Mouse (Mus musculus) heart, embryonic 16.5 days (tissue): ENCODE results near the gene Nucb1. TPM values are rescaled to one million over a fixed set of nuclear protein-coding genes. Genes with fewer than 3 reads are reported as not detected.
"Not testable (repeated sequence)": the region's sequence is repeated elsewhere in the genome, so short reads cannot be mapped to it uniquely, and the experiment has no call there.

Source experiments
- ATAC-seq: fragments of 200-750 bp; cut with Nextera tagmentation; replicated peaks from 2 replicates; pipeline ENCODE4 v1.8.0; 2017; ENCODE audit warnings: moderate number of reproducible peaks; ENCODE audit not compliant: insufficient read depth, low FRiP score; ENCODE audit errors: extremely low read depth
- H3K27ac ChIP-seq: fragments of 300-500 bp; sonication (generic); 2 replicates; pipeline ENCODE4 v1.5.1; 2014; ENCODE audit warnings: mild to moderate bottlenecking, low read length, control low read depth, moderate library complexity
- H3K27me3 ChIP-seq: fragments of 300-500 bp; sonication (generic); 2 replicates; pipeline ENCODE4 v1.6.1; 2014; ENCODE audit warnings: low read length, mixed read lengths; ENCODE audit not compliant: control insufficient read depth, insufficient read depth
- H3K36me3 ChIP-seq: fragments of 300-500 bp; sonication (generic); 2 replicates; pipeline ENCODE4 v1.6.1; 2014; ENCODE audit not compliant: control insufficient read depth, insufficient read depth
- H3K4me1 ChIP-seq: fragments of 300-500 bp; sonication (generic); 2 replicates; pipeline ENCODE4 v1.6.1; 2014; ENCODE audit warnings: low read length, mixed read lengths; ENCODE audit not compliant: control insufficient read depth, insufficient read depth
- H3K4me2 ChIP-seq: fragments of 300-500 bp; sonication (generic); 2 replicates; pipeline ENCODE4 v1.6.1; 2014; ENCODE audit warnings: low read depth, mild to moderate bottlenecking, control low read depth, low read length
- H3K4me3 ChIP-seq: fragments of 300-500 bp; sonication (generic); 2 replicates; pipeline ENCODE4 v1.5.1; 2014; ENCODE audit warnings: mild to moderate bottlenecking, control low read depth, low read length
- H3K9ac ChIP-seq: fragments of 300-500 bp; sonication (generic); 2 replicates; pipeline ENCODE4 v1.6.1; 2014; ENCODE audit warnings: low read length, control low read depth
- H3K9me3 ChIP-seq: fragments of 300-500 bp; sonication (generic); replicated peaks from 2 replicates; pipeline ENCODE4 v1.6.1; 2016; ENCODE audit warnings: low read length; ENCODE audit not compliant: control insufficient read depth
- WGBS: fragments of 180-500 bp; shearing (Covaris S2); extraction: QIAGEN DNeasy Blood & Tissue Kit; methylation state at CpG from one replicate; pipeline ENCODE4 v1.1.7; 2014; 5-methylcytosine and 5-hydroxymethylcytosine counted together
- polyA plus RNA-seq: library from polyadenylated mRNA; unstranded; fragments of >200 nt; fragmentation: Nextera tagmentation; extraction: Ambion mirVana; gene quantifications from 2 replicates; pipeline ENCODE4 v1.2.1, GENCODE M21; 2015

The Nucb1 gene
- polyA plus RNA-seq, 1 experiment from 2014 or later = 156 TPM

- 76% methylated on average over 4 of the region's 4 CpGs for WGBS
- H3K9ac ChIP-seq, H3K4me3 ChIP-seq, H3K27me3 ChIP-seq, ATAC-seq, H3K27ac ChIP-seq, H3K4me2 ChIP-seq, H3K9me3 ChIP-seq: not testable (repeated sequence)
- Histone ChIP-seq H3K36me3 (peaks cover 24% of the 10 kb centered on the region), H3K4me1 (peaks cover 29% of the 10 kb centered on the region)
Observed at GRCm38 (mm10) chr7:45462868-45463267, 47.3 kb downstream of the Nucb1 start.

GRCm38 (mm10) chr7:45462325-45462724 lies 47.9 kb downstream of the Nucb1 start:
- ATAC-seq = no peak
- no peak overlapping the region for H3K27ac ChIP-seq
- no peaks in the 10 kb centered on the region for H3K27me3 ChIP-seq
- H3K4me1 ChIP-seq = peaks cover 33% of the 10 kb centered on the region
- no peaks in the 10 kb centered on the region for H3K9me3 ChIP-seq
- H3K4me2 ChIP-seq = no peak overlapping the region
- peaks cover 28% of the 10 kb centered on the region for H3K36me3 ChIP-seq
- WGBS = 88% methylated on average over 4 of the region's 4 CpGs
- H3K4me3 ChIP-seq = no peak overlapping the region
- no peak overlapping the region for H3K9ac ChIP-seq

- Histone ChIP-seq H3K4me1 (peaks cover 35% of the 10 kb centered on the region), H3K27ac (no peak overlapping the region; the same call in 1 of the 2 replicates), H3K9me3 (no peaks in the 10 kb centered on the region), H3K4me2 (no peak overlapping the region), H3K27me3 (no peaks in the 10 kb centered on the region), H3K9ac (no peak overlapping the region), H3K4me3 (no peak overlapping the region), H3K36me3 (peaks cover 31% of the 10 kb centered on the region)
- 93% methylated on average over 4 of the region's 4 CpGs for WGBS
- no peak for ATAC-seq
Observed at GRCm38 (mm10) chr7:45461781-45462180, 48.4 kb downstream of the Nucb1 start.

- peaks cover 40% of the 10 kb centered on the region for H3K4me1 ChIP-seq
- no peaks in the 10 kb centered on the region for H3K9me3 ChIP-seq
- H3K36me3 ChIP-seq = peaks cover 31% of the 10 kb centered on the region
- no peak for ATAC-seq
- no peaks in the 10 kb centered on the region for H3K27me3 ChIP-seq
- 50% methylated on average over 5 of the region's 5 CpGs for WGBS
- H3K9ac ChIP-seq = peak overlapping the region; percentile 75; the same call in 1 of the 2 replicates
- peak overlapping the region; percentile 21; the same call in 1 of the 2 replicates for H3K4me2 ChIP-seq
- peak overlapping the region; percentile 90 for H3K27ac ChIP-seq
- no peak overlapping the region for H3K4me3 ChIP-seq
Observed at GRCm38 (mm10) chr7:45461326-45461725, 48.9 kb downstream of the Nucb1 start.

DNA sequence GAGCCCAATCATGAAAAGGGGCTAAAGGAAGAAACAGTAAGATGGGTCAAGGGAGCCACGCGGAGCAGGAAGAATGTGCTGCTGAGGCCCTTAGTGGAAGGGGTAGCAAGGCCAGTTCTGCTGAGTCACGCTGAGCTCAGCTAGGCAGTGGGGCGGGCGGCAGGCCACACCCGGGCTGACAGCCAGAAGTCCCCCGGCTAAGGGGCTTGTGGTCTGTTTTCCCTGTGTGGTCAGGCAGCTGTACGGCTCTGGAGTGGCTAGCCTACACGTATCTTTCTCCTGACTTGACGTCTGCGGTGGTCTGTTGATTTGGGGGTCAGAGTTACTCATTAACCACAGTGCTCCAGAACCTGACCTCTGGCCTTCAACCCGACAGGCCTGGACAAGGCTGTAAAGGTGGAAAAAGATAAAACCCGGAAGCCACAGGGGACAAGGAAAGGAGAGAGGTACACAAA lies 49.3 kb downstream of the Nucb1 start:
- H3K4me1 ChIP-seq = peaks cover 40% of the 10 kb centered on the region
- no peaks in the 10 kb centered on the region for H3K27me3 ChIP-seq
- no peak overlapping the region; the same call in 1 of the 2 replicates for H3K4me3 ChIP-seq
- H3K36me3 ChIP-seq = peaks cover 31% of the 10 kb centered on the region
- WGBS = 9% methylated on average over 13 of the region's 13 CpGs
- peak overlapping the region; percentile 75 for H3K9ac ChIP-seq
- H3K4me2 ChIP-seq = peak overlapping the region; percentile 21
- H3K9me3 ChIP-seq = no peaks in the 10 kb centered on the region
- 0 out of 2 replicates have a peak, but pooled peaks have one; percentile 5 for ATAC-seq
- H3K27ac ChIP-seq = peak overlapping the region; percentile 90

GRCm38 (mm10) chr7:45460377-45460776 lies 49.8 kb downstream of the Nucb1 start:
- Histone ChIP-seq H3K4me3 (peak overlapping the region; percentile 70), H3K9ac (peak overlapping the region; percentile 75), H3K4me1 (peaks cover 36% of the 10 kb centered on the region), H3K4me2 (peak overlapping the region; percentile 74), H3K27ac (peak overlapping the region; percentile 90), H3K9me3 (no peaks in the 10 kb centered on the region), H3K27me3 (no peaks in the 10 kb centered on the region), H3K36me3 (peaks cover 32% of the 10 kb centered on the region)
- ATAC-seq = no peak
- WGBS = 67% methylated on average over 7 of the region's 7 CpGs

- H3K4me3 ChIP-seq = peak within 1 kb of the TSS; percentile 70
- peaks cover 36% of the 10 kb centered on the region for H3K4me1 ChIP-seq
- peaks cover 39% of the 10 kb centered on the region for H3K36me3 ChIP-seq
- peak; percentile 95 for ATAC-seq
- peak within 1 kb of the TSS; percentile 95 for H3K27ac ChIP-seq
- H3K9ac ChIP-seq = peak within 1 kb of the TSS; percentile 92
- peak within 1 kb of the TSS; percentile 74 for H3K4me2 ChIP-seq
- not testable (repeated sequence) for H3K27me3 ChIP-seq, H3K9me3 ChIP-seq
- under 1% methylated on average over 25 of the region's 37 CpGs for WGBS
Observed at GRCm38 (mm10) chr7:45459564-45460140, 50.6 kb downstream of the Nucb1 start, which contains the start of gene Ftl1. Gene Ftl1, minus strand, starts transcription at chr7:45459884.

GRCm38 (mm10) chr7:45458748-45459563 lies 51.2 kb downstream of the Nucb1 start:
- WGBS = under 1% methylated on average over 42 of the region's 43 CpGs

More at GRCm38 (mm10) chr7:45458748-45459563, 51.2 kb downstream of the Nucb1 start:
- Histone ChIP-seq H3K9ac (peak overlapping the region; percentile 92), H3K4me1 (peaks cover 36% of the 10 kb centered on the region), H3K27me3 (no peaks in the 10 kb centered on the region), H3K9me3 (no peaks in the 10 kb centered on the region), H3K4me3 (peak overlapping the region; percentile 70), H3K4me2 (peak overlapping the region; percentile 71), H3K27ac (peak overlapping the region; percentile 95), H3K36me3 (peaks cover 44% of the 10 kb centered on the region)
- ATAC-seq = peak; percentile 62
